Mouse (Mus musculus) gastrocnemius, postnatal 25 days (tissue): Measurements from ENCODE around the gene Cad. TPM values are rescaled to one million over a fixed set of nuclear protein-coding genes. Genes with fewer than 3 reads are reported as not detected.

Experiments
- DNase-seq: peaks from one replicate; pipeline ENCODE4 v3.0.0; 2022
- total RNA-seq, 2 experiments: library from RNA; stranded (reverse); gene quantifications; 1 replicate in 1 of 2; 2 replicates in 1 of 2; pipeline ENCODE4 v1.2.3; 2021

The Cad gene
- total RNA-seq, 2 experiments from 2014 or later: 19.3 to 25.1 TPM

- DNase-seq: no peak
Observed at GRCm38 (mm10) chr5:31108000-31108490, 53.5 kb downstream of the Cad start, which contains the start of gene Slc30a3. Gene Slc30a3 (minus strand): TSS chr5:31108237.

GRCm38 (mm10) chr5:31110781-31111180 is 56.2 kb downstream of the Cad start:
- DNase-seq: no peak

GRCm38 (mm10) chr5:31116354-31116753 is 61.8 kb downstream of the Cad start, which contains the start of gene Trim54:
Gene Trim54 (plus strand): TSS chr5:31116712.
- peak; percentile 76 for DNase-seq

GRCm38 (mm10) chr5:31116912-31117311 is 62.3 kb downstream of the Cad start:
- DNase-seq: peak; percentile 34

GRCm38 (mm10) chr5:31121111-31121510 is 66.5 kb downstream of the Cad start:
- DNase-seq: no peak

- DNase-seq: no peak
Observed at GRCm38 (mm10) chr5:31123481-31123880, 68.9 kb downstream of the Cad start.

GRCm38 (mm10) chr5:31126050-31126449 is 71.5 kb downstream of the Cad start:
- no peak for DNase-seq

Other genes starting within 250 kb of the Cad start
- gene Mapre3, start 240.1 kb upstream of the Cad start, total RNA-seq: 10 to 100 TPM; 50.6 to 57.5 TPM
- 10 to 100 TPM; 25.2 to 35.0 TPM for gene Tmem214, start 186.8 kb upstream of the Cad start, total RNA-seq
- gene Agbl5, start 166.1 kb upstream of the Cad start, total RNA-seq: 1 to 10 TPM; 2.0 to 2.5 TPM
- 100 to 1,000 TPM; 103 to 117 TPM for gene Ost4, start 147.0 kb upstream of the Cad start, total RNA-seq
- gene Emilin1, start 141.4 kb upstream of the Cad start, total RNA-seq: 10 to 100 TPM in 1 of 2 experiments, 1 to 10 TPM in 1; 9.3 to 10.9 TPM
- gene Khk, start 133.3 kb upstream of the Cad start, total RNA-seq: 10 to 100 TPM; 25.2 to 34.5 TPM
- gene Cgref1, start 109.2 kb upstream of the Cad start, total RNA-seq: 1 to 10 TPM; 3.4 to 4.3 TPM
- gene Preb, start 94.4 kb upstream of the Cad start, total RNA-seq: 10 to 100 TPM; 69.8 to 81.6 TPM
- under 1 TPM; 0.18 to 0.21 TPM for gene Tcf23, start 86.1 kb upstream of the Cad start, total RNA-seq
- gene Atraid, start 6.5 kb upstream of the Cad start, total RNA-seq: 10 to 100 TPM; 41.8 to 44.4 TPM
- gene Slc5a6, start 5.9 kb upstream of the Cad start, total RNA-seq: 1 to 10 TPM; 2.5 to 3.5 TPM
- not detected for gene Dnajc5g, start 51.5 kb downstream of the Cad start, total RNA-seq
- gene Slc30a3, start 53.5 kb downstream of the Cad start, total RNA-seq: under 1 TPM in 1 of 2 experiments, not detected in 1; 0.13 TPM
- 100 to 1,000 TPM; 303 to 342 TPM for gene Trim54, start 61.9 kb downstream of the Cad start, total RNA-seq
- not detected for gene Ucn, start 84.0 kb downstream of the Cad start, total RNA-seq
- gene Mpv17, start 99.5 kb downstream of the Cad start, total RNA-seq: 10 to 100 TPM; 22.9 to 25.6 TPM
- under 1 TPM; 0.26 to 0.35 TPM for gene Gm29609, start 125.1 kb downstream of the Cad start, total RNA-seq
- gene Gtf3c2, start 125.4 kb downstream of the Cad start, total RNA-seq: 10 to 100 TPM; 21.8 to 24.5 TPM
- gene Snx17, start 138.4 kb downstream of the Cad start, total RNA-seq: 10 to 100 TPM; 28.3 to 31.1 TPM
- gene Eif2b4, start 138.7 kb downstream of the Cad start, total RNA-seq: 10 to 100 TPM; 51.5 to 63.1 TPM
- 1 to 10 TPM; 5.4 to 5.7 TPM for gene Zfp513, start 147.5 kb downstream of the Cad start, total RNA-seq
- gene Ppm1g, start 165.9 kb downstream of the Cad start, total RNA-seq: 10 to 100 TPM; 32.6 to 35.4 TPM
- gene Nrbp1, start 186.1 kb downstream of the Cad start, total RNA-seq: 10 to 100 TPM; 52.2 to 55.9 TPM
- not detected for gene Gm9970, start 186.5 kb downstream of the Cad start, total RNA-seq
- gene Krtcap3, start 196.9 kb downstream of the Cad start, total RNA-seq: 1 to 10 TPM; 1.8 to 1.9 TPM
- 10 to 100 TPM; 21.0 to 24.4 TPM for gene Ift172, start 236.3 kb downstream of the Cad start, total RNA-seq
- 1 to 10 TPM; 1.5 to 3.1 TPM for gene Fndc4, start 241.3 kb downstream of the Cad start, total RNA-seq
- not detected for gene Gckr, start 242.7 kb downstream of the Cad start, total RNA-seq